Mouse (Mus musculus) forebrain, embryonic 15.5 days (tissue): ENCODE results near the gene Lrrc18. TPM values are rescaled to one million over a fixed set of nuclear protein-coding genes. Genes with fewer than 3 reads are reported as not detected.

ENCODE experiments used
- ATAC-seq: fragments of 200-750 bp; cut with Nextera tagmentation; replicated peaks from 2 replicates; pipeline ENCODE4 v1.8.0; 2017; ENCODE audit warnings: mild to moderate bottlenecking, moderate TSS enrichment, moderate library complexity
- H3K27ac ChIP-seq: fragments of 300-500 bp; sonication (generic); replicated peaks from 2 replicates; pipeline ENCODE4 v1.5.1; 2015; ENCODE audit warnings: mild to moderate bottlenecking, inconsistent platforms
- H3K27me3 ChIP-seq: fragments of 300-500 bp; sonication (generic); 2 replicates; pipeline ENCODE4 v1.6.1; 2015; ENCODE audit warnings: inconsistent platforms
- H3K36me3 ChIP-seq: fragments of 300-500 bp; sonication (generic); 2 replicates; pipeline ENCODE4 v1.6.1; 2015; ENCODE audit warnings: mild to moderate bottlenecking, inconsistent platforms
- H3K4me1 ChIP-seq: fragments of 300-500 bp; sonication (generic); 2 replicates; pipeline ENCODE4 v1.6.1; 2015; ENCODE audit warnings: inconsistent platforms
- H3K4me2 ChIP-seq: fragments of 300-500 bp; sonication (generic); replicated peaks from 2 replicates; pipeline ENCODE4 v1.6.1; 2015; ENCODE audit warnings: mild to moderate bottlenecking, inconsistent platforms
- H3K4me3 ChIP-seq: fragments of 300-500 bp; sonication (generic); 2 replicates; pipeline ENCODE4 v1.5.1; 2015; ENCODE audit warnings: mild to moderate bottlenecking, inconsistent platforms
- H3K9ac ChIP-seq: fragments of 300-500 bp; sonication (generic); replicated peaks from 2 replicates; pipeline ENCODE4 v1.6.1; 2015; ENCODE audit warnings: mild to moderate bottlenecking, inconsistent platforms
- H3K9me3 ChIP-seq: fragments of 300-500 bp; sonication (generic); 2 replicates; pipeline ENCODE4 v1.6.1; 2016; ENCODE audit warnings: inconsistent platforms
- WGBS: fragments of 180-500 bp; shearing (Covaris S2); methylation state at CpG from one replicate; pipeline ENCODE4 v1.1.7; 2015; ENCODE audit warnings: mixed read lengths; 5-methylcytosine and 5-hydroxymethylcytosine counted together
- polyA plus RNA-seq: library from polyadenylated mRNA; unstranded; fragments of >200 nt; fragmentation: Nextera tagmentation; extraction: Ambion mirVana; gene quantifications from 2 replicates; pipeline ENCODE4 v1.2.1, GENCODE M21; 2015

Lrrc18 gene
- polyA plus RNA-seq, 1 experiment from 2014 or later = 0.17 TPM

GRCm38 (mm10) chr14:33062996-33063395 is 71.8 kb downstream of the Lrrc18 start:
- 0 out of 2 replicates have a peak, but pooled peaks cover 3% of the 10 kb centered on the region for H3K4me1 ChIP-seq
- no peaks in the 10 kb centered on the region for H3K9me3 ChIP-seq
- no peak overlapping the region for H3K9ac ChIP-seq
- no peak overlapping the region for H3K4me3 ChIP-seq
- WGBS = 17% methylated on average over 5 of the region's 5 CpGs
- peaks cover 3% of the 10 kb centered on the region; the same call in 1 of the 2 replicates for H3K27me3 ChIP-seq
- H3K36me3 ChIP-seq = no peaks in the 10 kb centered on the region
- no peak overlapping the region for H3K27ac ChIP-seq
- H3K4me2 ChIP-seq = no peak overlapping the region
- ATAC-seq = no peak

Other genes starting within 250 kb of the Lrrc18 start
- 0.56 and 0.64 TPM in 2 replicates for gene Tmem273, start 205.4 kb upstream of the Lrrc18 start, polyA plus RNA-seq
- gene Fam170b, start 157.4 kb upstream of the Lrrc18 start, polyA plus RNA-seq = not detected in 2 replicates
- 6.5 and 7.1 TPM in 2 replicates for gene Vstm4, start 134.6 kb upstream of the Lrrc18 start, polyA plus RNA-seq
- 0.08 and 0.23 TPM in 2 replicates for gene Wdfy4, start 194.1 kb downstream of the Lrrc18 start, polyA plus RNA-seq
- gene Arhgap22, start 222.6 kb downstream of the Lrrc18 start, polyA plus RNA-seq = 0.52 and 1.4 TPM in 2 replicates